Mouse (Mus musculus) intestine, embryonic 15.5 days (tissue): Measurements from ENCODE around the gene Sik3. TPM values are rescaled to one million over a fixed set of nuclear protein-coding genes. Genes with fewer than 3 reads are reported as not detected.

Experiments
- ATAC-seq: fragments of 200-750 bp; cut with Nextera tagmentation; 2 replicates; pipeline ENCODE4 v1.8.0; 2017; ENCODE audit warnings: moderate TSS enrichment, moderate library complexity
- H3K27ac ChIP-seq: fragments of 300-500 bp; sonication (generic); 2 replicates; pipeline ENCODE4 v1.5.1; 2015; ENCODE audit warnings: mild to moderate bottlenecking, inconsistent platforms
- H3K27me3 ChIP-seq: fragments of 300-500 bp; sonication (generic); replicated peaks from 2 replicates; pipeline ENCODE4 v1.6.1; 2015; ENCODE audit warnings: inconsistent platforms
- H3K36me3 ChIP-seq: fragments of 300-500 bp; sonication (generic); 2 replicates; pipeline ENCODE4 v1.6.1; 2015; ENCODE audit warnings: inconsistent platforms
- H3K4me1 ChIP-seq: fragments of 300-500 bp; sonication (generic); replicated peaks from 2 replicates; pipeline ENCODE4 v1.6.1; 2015; ENCODE audit warnings: inconsistent platforms
- H3K4me2 ChIP-seq: fragments of 300-500 bp; sonication (generic); replicated peaks from 2 replicates; pipeline ENCODE4 v1.6.1; 2015; ENCODE audit warnings: mild to moderate bottlenecking, inconsistent platforms
- H3K4me3 ChIP-seq: fragments of 300-500 bp; sonication (generic); replicated peaks from 2 replicates; pipeline ENCODE4 v1.5.1; 2015; ENCODE audit warnings: inconsistent platforms
- H3K9ac ChIP-seq: fragments of 300-500 bp; sonication (generic); 2 replicates; pipeline ENCODE4 v1.6.1; 2015; ENCODE audit warnings: inconsistent platforms
- H3K9me3 ChIP-seq: fragments of 300-500 bp; sonication (generic); 2 replicates; pipeline ENCODE4 v1.6.1; 2016; ENCODE audit warnings: inconsistent platforms
- whole genome bisulfite sequencing: fragments of 180-500 bp; shearing (Covaris S2); methylation state at CpG from one replicate; pipeline ENCODE4 v1.1.7; 2015; 5-methylcytosine and 5-hydroxymethylcytosine counted together
- polyA plus RNA-seq: library from polyadenylated mRNA; unstranded; fragments of >200 nt; fragmentation: Nextera tagmentation; extraction: Ambion mirVana; gene quantifications from 2 replicates; pipeline ENCODE4 v1.2.1, GENCODE M21; 2015

Gene Sik3
- polyA plus RNA-seq, 1 experiment from 2014 or later = 13.2 TPM

- peaks cover 38% of the 10 kb centered on the region for H3K4me1 ChIP-seq
- H3K9me3 ChIP-seq = no peaks in the 10 kb centered on the region
- no peak overlapping the region for H3K27ac ChIP-seq
- H3K4me2 ChIP-seq = no peak overlapping the region
- 39% methylated on average over 6 of the region's 6 CpGs for WGBS
- peak; percentile 78 for ATAC-seq
- no peak overlapping the region for H3K4me3 ChIP-seq
- no peaks in the 10 kb centered on the region for H3K27me3 ChIP-seq
- H3K36me3 ChIP-seq = no peaks in the 10 kb centered on the region; the same call in 1 of the 2 replicates
- H3K9ac ChIP-seq = no peak overlapping the region
Measured at GRCm38 (mm10) chr9:46019975-46020374, 7.4 kb downstream of the Sik3 start.

GRCm38 (mm10) chr9:46023591-46023990, 11.0 kb downstream of the Sik3 start:
- no peak for ATAC-seq
- Histone ChIP-seq H3K9ac (no peak overlapping the region), H3K4me3 (no peak overlapping the region), H3K27ac (no peak overlapping the region), H3K9me3 (no peaks in the 10 kb centered on the region), H3K4me1 (peaks cover 16% of the 10 kb centered on the region), H3K4me2 (no peak overlapping the region), H3K36me3 (no peaks in the 10 kb centered on the region; the same call in 1 of the 2 replicates), H3K27me3 (no peaks in the 10 kb centered on the region)
- 90% methylated on average over 11 of the region's 11 CpGs for WGBS

- WGBS = 89% methylated on average over 9 of the region's 9 CpGs
- H3K27ac ChIP-seq = no peak overlapping the region
- H3K27me3 ChIP-seq = no peaks in the 10 kb centered on the region
- no peaks in the 10 kb centered on the region for H3K4me1 ChIP-seq
- H3K4me2 ChIP-seq = no peak overlapping the region
- H3K36me3 ChIP-seq = no peaks in the 10 kb centered on the region; the same call in 1 of the 2 replicates
- ATAC-seq = no peak
- no peaks in the 10 kb centered on the region for H3K9me3 ChIP-seq
- H3K9ac ChIP-seq = no peak overlapping the region
- H3K4me3 ChIP-seq = no peak overlapping the region
Measured at GRCm38 (mm10) chr9:46026058-46026849, 13.6 kb downstream of the Sik3 start.

- Histone ChIP-seq H3K9me3 (no peaks in the 10 kb centered on the region), H3K27ac (no peak overlapping the region), H3K4me1 (peaks cover 10% of the 10 kb centered on the region), H3K4me2 (no peak overlapping the region), H3K9ac (no peak overlapping the region), H3K4me3 (no peak overlapping the region), H3K27me3 (no peaks in the 10 kb centered on the region), H3K36me3 (no peaks in the 10 kb centered on the region)
- no peak for ATAC-seq
- WGBS = 44% methylated on average over 8 of the region's 8 CpGs
Measured at GRCm38 (mm10) chr9:46027994-46028393, 15.4 kb downstream of the Sik3 start.

GRCm38 (mm10) chr9:46029534-46029933, 16.9 kb downstream of the Sik3 start:
- Histone ChIP-seq H3K27me3 (no peaks in the 10 kb centered on the region), H3K9ac (no peak overlapping the region), H3K4me3 (no peak overlapping the region), H3K4me2 (no peak overlapping the region), H3K27ac (no peak overlapping the region), H3K36me3 (no peaks in the 10 kb centered on the region), H3K9me3 (no peaks in the 10 kb centered on the region), H3K4me1 (peaks cover 10% of the 10 kb centered on the region)
- no peak for ATAC-seq
- WGBS = 71% methylated on average over 6 of the region's 6 CpGs

GRCm38 (mm10) chr9:46030184-46030583, 17.6 kb downstream of the Sik3 start:
- Histone ChIP-seq H3K27me3 (no peaks in the 10 kb centered on the region), H3K27ac (no peak overlapping the region), H3K9ac (no peak overlapping the region), H3K4me3 (no peak overlapping the region), H3K36me3 (no peaks in the 10 kb centered on the region), H3K9me3 (no peaks in the 10 kb centered on the region), H3K4me1 (peaks cover 13% of the 10 kb centered on the region), H3K4me2 (no peak overlapping the region)
- no peak for ATAC-seq
- WGBS = 77% methylated on average over 5 of the region's 5 CpGs

GRCm38 (mm10) chr9:46030968-46031367, 18.3 kb downstream of the Sik3 start:
- Histone ChIP-seq H3K36me3 (no peaks in the 10 kb centered on the region), H3K9me3 (no peaks in the 10 kb centered on the region), H3K27me3 (no peaks in the 10 kb centered on the region), H3K27ac (no peak overlapping the region), H3K4me1 (peaks cover 20% of the 10 kb centered on the region), H3K9ac (no peak overlapping the region), H3K4me2 (no peak overlapping the region), H3K4me3 (no peak overlapping the region)
- ATAC-seq = no peak
- 77% methylated on average over 6 of the region's 6 CpGs for WGBS

- H3K9me3 ChIP-seq = no peaks in the 10 kb centered on the region
- no peak for ATAC-seq
- peaks cover 20% of the 10 kb centered on the region for H3K4me1 ChIP-seq
- no peaks in the 10 kb centered on the region for H3K27me3 ChIP-seq
- no peaks in the 10 kb centered on the region for H3K36me3 ChIP-seq
- no peak overlapping the region for H3K4me2 ChIP-seq
- no peak overlapping the region for H3K4me3 ChIP-seq
- H3K9ac ChIP-seq = no peak overlapping the region
- 66% methylated on average over 6 of the region's 6 CpGs for WGBS
- no peak overlapping the region for H3K27ac ChIP-seq
Measured at GRCm38 (mm10) chr9:46032190-46032589, 19.6 kb downstream of the Sik3 start.

GRCm38 (mm10) chr9:46033058-46033457, 20.4 kb downstream of the Sik3 start:
- Histone ChIP-seq H3K27me3 (no peaks in the 10 kb centered on the region), H3K27ac (no peak overlapping the region), H3K4me3 (no peak overlapping the region), H3K4me2 (no peak overlapping the region), H3K36me3 (no peaks in the 10 kb centered on the region), H3K9ac (no peak overlapping the region), H3K4me1 (peaks cover 20% of the 10 kb centered on the region), H3K9me3 (no peaks in the 10 kb centered on the region)
- 72% methylated on average over 1 of the region's 1 CpGs for WGBS
- no peak for ATAC-seq

- no peaks in the 10 kb centered on the region for H3K36me3 ChIP-seq
- no peak overlapping the region for H3K4me3 ChIP-seq
- H3K4me2 ChIP-seq = no peak overlapping the region
- H3K9ac ChIP-seq = no peak overlapping the region
- no peaks in the 10 kb centered on the region for H3K9me3 ChIP-seq
- ATAC-seq = no peak
- H3K4me1 ChIP-seq = peaks cover 20% of the 10 kb centered on the region
- no peak overlapping the region for H3K27ac ChIP-seq
- no peaks in the 10 kb centered on the region for H3K27me3 ChIP-seq
- 68% methylated on average over 3 of the region's 3 CpGs for WGBS
Measured at GRCm38 (mm10) chr9:46033862-46034261, 21.2 kb downstream of the Sik3 start.

- ATAC-seq = no peak
- no peaks in the 10 kb centered on the region for H3K27me3 ChIP-seq
- no peaks in the 10 kb centered on the region for H3K36me3 ChIP-seq
- no peak overlapping the region for H3K4me3 ChIP-seq
- WGBS = 49% methylated on average over 9 of the region's 9 CpGs
- no peaks in the 10 kb centered on the region for H3K9me3 ChIP-seq
- H3K4me1 ChIP-seq = peaks cover 20% of the 10 kb centered on the region
- no peak overlapping the region for H3K27ac ChIP-seq
- H3K9ac ChIP-seq = no peak overlapping the region
- no peak overlapping the region for H3K4me2 ChIP-seq
Measured at GRCm38 (mm10) chr9:46035290-46035871, 22.8 kb downstream of the Sik3 start.

- Histone ChIP-seq H3K4me1 (peaks cover 18% of the 10 kb centered on the region), H3K4me2 (no peak overlapping the region), H3K9me3 (no peaks in the 10 kb centered on the region), H3K36me3 (no peaks in the 10 kb centered on the region), H3K27ac (no peak overlapping the region), H3K9ac (no peak overlapping the region), H3K4me3 (no peak overlapping the region), H3K27me3 (no peaks in the 10 kb centered on the region)
- no peak for ATAC-seq
- 95% methylated on average over 8 of the region's 8 CpGs for WGBS
Measured at GRCm38 (mm10) chr9:46036881-46037280, 24.3 kb downstream of the Sik3 start.

- no peaks in the 10 kb centered on the region for H3K27me3 ChIP-seq
- H3K36me3 ChIP-seq = no peaks in the 10 kb centered on the region
- no peak overlapping the region for H3K27ac ChIP-seq
- peaks cover 10% of the 10 kb centered on the region; the same call in 1 of the 2 replicates for H3K4me1 ChIP-seq
- WGBS = 94% methylated on average over 13 of the region's 13 CpGs
- no peak overlapping the region for H3K4me2 ChIP-seq
- H3K4me3 ChIP-seq = no peak overlapping the region
- no peak overlapping the region for H3K9ac ChIP-seq
- ATAC-seq = no peak
- H3K9me3 ChIP-seq = no peaks in the 10 kb centered on the region
Measured at GRCm38 (mm10) chr9:46038786-46039185, 26.2 kb downstream of the Sik3 start.
